ENCODE assay signal across 18 mouse cellular contexts in genomic region chr1:125439556-125439955, GRCm38 (mm10). TPM values are rescaled to one million over a fixed set of nuclear protein-coding genes. Genes with fewer than 3 reads are reported as not detected.
DNase-seq lines count a peak whose midpoint lies in the region; ATAC-seq lines count a peak whose summit lies in the region.
"Had no signal": no experiment of that assay in that cellular context is flagged by ENCODE, and none has a peak within 500 bp of the region (broad histone marks: within the 10 kb centered on the region; RNA-seq: fewer than 3 reads in every experiment).

No protein-coding gene starts in this region.

- 91% methylated on average over 3 of the region's 3 CpGs for WGBS in forebrain, embryonic 12.5 days

- no peak for ATAC-seq in forebrain, embryonic 12.5 days (ENCODE audit: low FRiP score)
- ATAC-seq: forebrain, embryonic 13.5 days; forebrain, postnatal 0 days had no signal

- no peak overlapping the region for H3K4me2 ChIP-seq in forebrain, embryonic 12.5 days
- H3K4me2 ChIP-seq: embryonic facial prominence, embryonic 12.5 days; forebrain, embryonic 13.5 days; heart, embryonic 13.5 days had no signal

- no peak overlapping the region for H3K27ac ChIP-seq in forebrain, embryonic 12.5 days
- H3K27ac ChIP-seq: embryonic facial prominence, embryonic 12.5 days; forebrain, embryonic 13.5 days; heart, embryonic 13.5 days had no signal

- H3K4me3 ChIP-seq in forebrain, embryonic 12.5 days (replicated peaks) = no peak overlapping the region
- H3K4me3 ChIP-seq: embryonic facial prominence, embryonic 12.5 days; forebrain, embryonic 13.5 days; heart, embryonic 13.5 days had no signal

- H3K27me3 ChIP-seq in forebrain, embryonic 12.5 days = no peaks in the 10 kb centered on the region
- H3K27me3 ChIP-seq: embryonic facial prominence, embryonic 12.5 days; forebrain, embryonic 13.5 days; heart, embryonic 13.5 days had no signal

- no peaks in the 10 kb centered on the region for H3K9me3 ChIP-seq in forebrain, embryonic 12.5 days
- H3K9me3 ChIP-seq: embryonic facial prominence, embryonic 12.5 days; forebrain, embryonic 13.5 days; heart, embryonic 13.5 days had no signal

- H3K9ac ChIP-seq in forebrain, embryonic 12.5 days = no peak overlapping the region
- H3K9ac ChIP-seq: embryonic facial prominence, embryonic 12.5 days; forebrain, embryonic 13.5 days; forebrain, postnatal 0 days; heart, embryonic 13.5 days had no signal

- no peaks in the 10 kb centered on the region for H3K36me3 ChIP-seq in forebrain, embryonic 12.5 days (replicated peaks)
- H3K36me3 ChIP-seq: embryonic facial prominence, embryonic 12.5 days; heart, embryonic 13.5 days had no signal

- no peaks in the 10 kb centered on the region for H3K4me1 ChIP-seq in forebrain, embryonic 12.5 days
- H3K4me1 ChIP-seq: embryonic facial prominence, embryonic 12.5 days had no signal

- DNase-seq in layer of hippocampus, adult 11-12 months (ENCODE audit: low spot score) = peak; percentile 68
- no peak for DNase-seq in layer of hippocampus, adult 9-10 months (ENCODE audit: low spot score)
- peak; percentile 16 to 24 for DNase-seq in right cerebral cortex, adult 2 months (ENCODE audit: low spot score in 2 of 2)
- DNase-seq in right cerebral cortex, postnatal 10 days (ENCODE audit: low spot score in 2 of 2) = no peak
- DNase-seq in induced T-regulatory cell, adult 2 months (ENCODE audit: low read depth) = peak; percentile 6
- DNase-seq in layer of hippocampus, postnatal 10 days (ENCODE audit: low spot score in 2 of 2) = peak; percentile 23 to 26
- DNase-seq in kidney, postnatal 36 days = no peak
- DNase-seq: adrenal gland, postnatal 10 days; cerebellum, adult 11-12 months; cerebellum, adult 9-10 months; cerebellum, postnatal 25 days; forebrain, postnatal 0 days; gastrocnemius, postnatal 14 days; heart, postnatal 36 days had no signal

RNA-seq across cellular contexts. Expression of gene Actr3, which starts 4.0 kb away (rescaled TPM):
- total RNA-seq in layer of hippocampus, postnatal 10 days (2021) = 100 to 1,000 TPM; 307 to 309 TPM
- polyA plus RNA-seq in forebrain, embryonic 12.5 days (2016; fragmentation: Nextera tagmentation; extraction: Ambion mirVana) = 237 and 251 TPM in 2 replicates

Comparison
In these comparisons a context has a peak if more than half of its experiments do, and no peak if none do; other contexts are left out.
1. DNase-seq: peak in layer of hippocampus, adult 11-12 months (single experiment), right cerebral cortex, adult 2 months (2 of 2), induced T-regulatory cell, adult 2 months (single experiment) and layer of hippocampus, postnatal 10 days (2 of 2); none in layer of hippocampus, adult 9-10 months (single experiment), right cerebral cortex, postnatal 10 days (0 of 2) and kidney, postnatal 36 days (0 of 2).